In the genomic region with DNA sequence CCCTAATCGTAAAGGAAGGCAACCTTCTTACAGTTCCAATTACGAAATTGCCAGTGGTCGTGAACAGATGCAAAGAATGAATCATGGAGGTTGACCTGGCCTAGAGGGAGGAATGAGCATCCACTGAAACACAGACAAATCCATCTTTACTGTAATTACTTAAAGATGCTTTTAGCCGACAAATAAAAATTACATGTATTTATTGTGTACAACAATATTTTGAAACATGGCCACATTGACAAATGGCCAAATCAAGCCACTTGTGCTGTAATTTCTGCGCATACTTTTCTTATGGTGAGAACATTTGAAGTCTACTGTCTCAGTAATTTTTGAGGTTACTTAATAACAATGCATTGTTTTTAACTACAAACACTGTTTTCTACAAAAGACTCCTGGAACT, we compare ENCODE assay signal across 17 mouse cellular contexts.
"Had no signal": no experiment of that assay in that cellular context is flagged by ENCODE, and none has a peak within 500 bp of the region (broad histone marks: within the 10 kb centered on the region; RNA-seq: fewer than 3 reads in every experiment).

No protein-coding gene starts in this region.

- H3K4me1 ChIP-seq: neural tube, embryonic 12.5 days; neural tube, embryonic 13.5 days; neural tube, embryonic 15.5 days; stomach, embryonic 15.5 days had no signal

- H3K9ac ChIP-seq: neural tube, embryonic 12.5 days; neural tube, embryonic 13.5 days; neural tube, embryonic 15.5 days; stomach, embryonic 15.5 days had no signal

- DNase-seq: retina, postnatal 1 day; right cerebral cortex, adult 18-20 months; right cerebral cortex, postnatal 14 days; right cerebral cortex, postnatal 25 days; right cerebral cortex, postnatal 4 days; spleen, adult 18-20 months; thymus, adult 18-20 months; thymus, adult 2 months; thymus, postnatal 14 days; thymus, postnatal 25 days; thymus, postnatal 36 days; thymus, postnatal 4 days had no signal

- H3K4me3 ChIP-seq: neural tube, embryonic 12.5 days; neural tube, embryonic 13.5 days; neural tube, embryonic 15.5 days; stomach, embryonic 15.5 days had no signal

- H3K27me3 ChIP-seq: neural tube, embryonic 12.5 days; neural tube, embryonic 13.5 days; neural tube, embryonic 15.5 days; stomach, embryonic 15.5 days had no signal

- H3K9me3 ChIP-seq: neural tube, embryonic 12.5 days; neural tube, embryonic 13.5 days; neural tube, embryonic 15.5 days; stomach, embryonic 15.5 days had no signal

- H3K4me2 ChIP-seq: neural tube, embryonic 12.5 days; neural tube, embryonic 13.5 days; neural tube, embryonic 15.5 days; stomach, embryonic 15.5 days had no signal

- H3K36me3 ChIP-seq: neural tube, embryonic 12.5 days; neural tube, embryonic 13.5 days; neural tube, embryonic 15.5 days; stomach, embryonic 15.5 days had no signal

- H3K27ac ChIP-seq: neural tube, embryonic 12.5 days; neural tube, embryonic 13.5 days; neural tube, embryonic 15.5 days; stomach, embryonic 15.5 days; stomach, postnatal 0 days had no signal
